Mouse (Mus musculus) neural tube, embryonic 10.5 days (tissue): Measurements from ENCODE around the gene Ifna4.
"Not testable (repeated sequence)": the region's sequence is repeated elsewhere in the genome, so short reads cannot be mapped to it uniquely, and the experiment has no call there.

Source experiments
- DNase-seq: peaks from one replicate; pipeline ENCODE4 v3.0.0-alpha.2; 2017; ENCODE audit warnings: low spot score; ENCODE audit errors: extremely low spot score

Gene Ifna4

DNA sequence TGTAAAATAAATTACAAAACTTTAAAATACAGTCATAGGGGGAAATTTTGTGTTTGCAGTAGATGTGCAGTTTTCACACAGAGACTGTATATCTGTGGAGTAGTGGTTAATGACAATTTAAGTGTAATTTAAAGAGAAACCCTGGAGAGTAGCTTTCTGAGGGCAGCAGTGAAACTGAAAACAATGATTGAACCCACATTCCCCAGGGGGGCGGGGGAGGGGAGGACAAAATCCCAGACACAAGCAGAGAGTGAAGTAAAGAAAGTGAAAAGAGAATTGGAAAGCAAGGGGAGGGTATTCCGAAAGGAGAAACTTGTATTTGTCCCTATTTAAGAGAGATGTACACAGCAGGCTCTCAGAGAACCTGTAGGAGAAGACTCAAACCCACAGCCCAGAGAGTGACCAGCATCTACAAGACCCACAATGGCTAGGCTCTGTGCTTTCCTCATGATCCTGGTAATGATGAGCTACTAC, at the start of gene Ifna4:
Gene Ifna4, plus strand, starts transcription at position 424 of the 474 bp plus-strand sequence.
- DNase-seq, result no peak

DNA sequence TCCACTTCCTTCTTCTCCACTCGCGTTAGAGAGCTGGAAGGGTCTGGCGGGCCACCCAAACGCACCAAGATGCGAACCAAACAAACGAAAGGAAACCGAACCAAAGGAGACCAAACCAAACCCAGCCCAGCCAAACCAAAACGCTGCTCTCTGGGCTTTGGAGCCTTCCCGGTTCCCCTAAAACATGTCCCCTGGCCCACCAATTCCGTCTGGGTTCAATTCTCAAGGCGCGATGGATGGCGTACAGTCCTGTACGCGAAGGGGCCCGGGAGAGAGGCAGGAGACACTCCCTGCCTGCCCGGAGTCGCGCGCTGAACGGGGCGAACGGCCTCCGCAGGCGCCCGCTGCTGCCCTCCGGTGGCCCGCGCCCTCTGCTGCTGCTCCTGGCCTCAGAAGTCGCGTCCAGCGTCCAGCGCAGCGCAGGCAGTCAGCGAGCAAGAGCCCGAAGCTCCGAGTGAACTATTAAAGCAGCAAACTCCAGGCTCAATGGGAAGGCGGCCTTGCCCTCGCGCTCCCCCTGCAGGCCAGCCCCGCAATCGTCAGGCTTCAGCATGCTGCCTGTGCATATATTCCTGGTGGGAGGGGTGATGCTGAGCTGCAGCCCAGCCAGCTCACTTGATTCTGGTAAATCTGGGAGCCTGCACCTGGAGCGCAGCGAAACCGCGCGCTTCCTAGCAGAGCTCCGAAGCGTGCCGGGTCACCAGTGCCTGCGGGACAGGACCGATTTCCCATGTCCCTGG, 47.6 kb upstream of the Ifna4 start, which contains the start of gene Gm13275:
Gene Gm13275, plus strand, starts transcription at position 552 of the 740 bp plus-strand sequence.
- not testable (repeated sequence) for DNase-seq

DNA sequence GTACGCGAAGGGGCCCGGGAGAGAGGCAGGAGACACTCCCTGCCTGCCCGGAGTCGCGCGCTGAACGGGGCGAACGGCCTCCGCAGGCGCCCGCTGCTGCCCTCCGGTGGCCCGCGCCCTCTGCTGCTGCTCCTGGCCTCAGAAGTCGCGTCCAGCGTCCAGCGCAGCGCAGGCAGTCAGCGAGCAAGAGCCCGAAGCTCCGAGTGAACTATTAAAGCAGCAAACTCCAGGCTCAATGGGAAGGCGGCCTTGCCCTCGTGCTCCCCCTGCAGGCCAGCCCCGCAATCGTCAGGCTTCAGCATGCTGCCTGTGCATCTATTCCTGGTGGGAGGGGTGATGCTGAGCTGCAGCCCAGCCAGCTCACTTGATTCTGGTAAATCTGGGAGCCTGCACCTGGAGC, 44.6 kb upstream of the Ifna4 start, which contains the start of gene Gm13279:
Gene Gm13279, plus strand, starts transcription at position 301 of the 400 bp plus-strand sequence.
- DNase-seq, result not testable (repeated sequence)

DNA sequence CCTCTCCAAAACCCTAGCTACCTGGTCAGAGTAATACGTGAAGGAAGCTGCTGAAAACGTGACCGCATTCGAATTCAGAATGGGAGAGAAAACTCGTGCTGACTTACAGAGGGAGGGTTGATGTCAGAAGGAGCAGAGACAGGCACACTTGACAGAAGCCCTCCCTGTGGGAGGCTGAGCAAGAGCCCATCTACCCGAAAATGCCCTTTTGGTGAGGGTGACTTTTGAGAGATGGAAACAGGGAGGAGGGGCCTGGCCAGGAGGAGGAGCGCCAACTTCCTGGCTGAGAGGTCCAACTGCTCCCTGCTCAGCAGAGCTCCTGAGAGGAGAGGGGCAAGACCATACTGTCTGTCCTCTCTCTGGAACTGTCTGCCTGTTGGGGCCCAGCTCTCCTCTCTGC, 42.3 kb upstream of the Ifna4 start, which contains the start of gene Gm13285:
Gene Gm13285, plus strand, starts transcription at position 301 of the 400 bp plus-strand sequence.
- not testable (repeated sequence) for DNase-seq

DNA sequence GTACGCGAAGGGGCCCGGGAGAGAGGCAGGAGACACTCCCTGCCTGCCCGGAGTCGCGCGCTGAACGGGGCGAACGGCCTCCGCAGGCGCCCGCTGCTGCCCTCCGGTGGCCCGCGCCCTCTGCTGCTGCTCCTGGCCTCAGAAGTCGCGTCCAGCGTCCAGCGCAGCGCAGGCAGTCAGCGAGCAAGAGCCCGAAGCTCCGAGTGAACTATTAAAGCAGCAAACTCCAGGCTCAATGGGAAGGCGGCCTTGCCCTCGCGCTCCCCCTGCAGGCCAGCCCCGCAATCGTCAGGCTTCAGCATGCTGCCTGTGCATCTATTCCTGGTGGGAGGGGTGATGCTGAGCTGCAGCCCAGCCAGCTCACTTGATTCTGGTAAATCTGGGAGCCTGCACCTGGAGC, 38.7 kb upstream of the Ifna4 start, which contains the start of gene Gm13287:
Gene Gm13287, plus strand, starts transcription at position 301 of the 400 bp plus-strand sequence.
- not testable (repeated sequence) for DNase-seq

DNA sequence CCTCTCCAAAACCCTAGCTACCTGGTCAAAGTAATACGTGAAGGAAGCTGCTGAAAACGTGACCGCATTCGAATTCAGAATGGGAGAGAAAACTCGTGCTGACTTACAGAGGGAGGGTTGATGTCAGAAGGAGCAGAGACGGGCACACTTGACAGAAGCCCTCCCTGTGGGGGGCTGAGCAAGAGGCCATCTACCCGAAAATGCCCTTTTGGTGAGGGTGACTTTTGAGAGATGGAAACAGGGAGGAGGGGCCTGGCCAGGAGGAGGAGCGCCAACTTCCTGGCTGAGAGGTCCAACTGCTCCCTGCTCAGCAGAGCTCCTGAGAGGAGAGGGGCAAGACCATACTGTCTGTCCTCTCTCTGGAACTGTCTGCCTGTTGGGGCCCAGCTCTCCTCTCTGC, 36.4 kb upstream of the Ifna4 start, which contains the start of gene Gm13288:
Gene Gm13288, plus strand, starts transcription at position 301 of the 400 bp plus-strand sequence.
- DNase-seq, result not testable (repeated sequence)

DNA sequence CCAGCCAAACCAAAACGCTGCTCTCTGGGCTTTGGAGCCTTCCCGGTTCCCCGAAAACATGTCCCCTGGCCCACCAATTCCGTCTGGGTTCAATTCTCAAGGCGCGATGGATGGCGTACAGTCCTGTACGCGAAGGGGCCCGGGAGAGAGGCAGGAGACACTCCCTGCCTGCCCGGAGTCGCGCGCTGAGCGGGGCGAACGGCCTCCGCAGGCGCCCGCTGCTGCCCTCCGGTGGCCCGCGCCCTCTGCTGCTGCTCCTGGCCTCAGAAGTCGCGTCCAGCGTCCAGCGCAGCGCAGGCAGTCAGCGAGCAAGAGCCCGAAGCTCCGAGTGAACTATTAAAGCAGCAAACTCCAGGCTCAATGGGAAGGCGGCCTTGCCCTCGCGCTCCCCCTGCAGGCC, 35.9 kb upstream of the Ifna4 start:
- not testable (repeated sequence) for DNase-seq

DNA sequence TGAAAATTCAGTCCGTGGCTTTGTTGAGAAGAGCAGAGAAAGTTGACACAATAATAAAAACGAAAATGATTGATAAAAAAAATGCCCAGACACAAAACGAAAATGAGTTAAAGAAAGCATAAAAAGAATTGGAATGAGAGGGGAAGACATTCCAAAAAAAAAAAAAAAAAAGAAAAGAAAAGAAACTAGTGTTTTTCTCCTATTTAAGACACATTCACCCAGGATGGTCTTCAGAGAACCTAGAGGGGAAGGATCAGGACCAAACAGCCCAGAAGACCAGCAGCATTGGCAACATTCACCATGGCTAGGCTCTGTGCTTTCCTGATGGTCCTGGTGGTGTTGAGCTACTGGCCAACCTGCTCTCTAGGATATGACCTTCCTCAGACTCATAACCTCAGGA, 25.7 kb upstream of the Ifna4 start, which contains the start of gene Ifna7:
Gene Ifna7, plus strand, starts transcription at position 301 of the 400 bp plus-strand sequence.
- DNase-seq, result no peak

DNA sequence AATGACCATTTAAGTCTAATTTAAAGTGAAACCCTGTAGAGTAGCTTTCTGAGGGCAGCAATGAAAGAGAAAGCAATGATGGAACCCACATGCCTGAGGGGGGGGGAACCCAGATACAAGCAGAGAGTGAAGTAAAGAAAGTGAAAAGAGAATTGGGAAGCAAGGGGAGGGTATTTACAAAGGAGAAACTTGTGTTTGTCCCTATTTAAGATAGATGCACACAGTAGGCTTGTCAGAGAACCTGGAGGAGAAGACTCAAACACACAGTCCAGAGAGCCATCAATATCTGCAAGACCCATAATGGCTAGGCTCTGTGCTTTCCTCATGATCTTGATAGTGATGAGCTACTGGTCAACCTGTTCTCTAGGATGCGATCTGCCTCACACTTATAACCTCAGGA, 22.0 kb upstream of the Ifna4 start, which contains the start of gene Ifna11:
Gene Ifna11, plus strand, starts transcription at position 301 of the 400 bp plus-strand sequence.
- DNase-seq, result no peak

DNA sequence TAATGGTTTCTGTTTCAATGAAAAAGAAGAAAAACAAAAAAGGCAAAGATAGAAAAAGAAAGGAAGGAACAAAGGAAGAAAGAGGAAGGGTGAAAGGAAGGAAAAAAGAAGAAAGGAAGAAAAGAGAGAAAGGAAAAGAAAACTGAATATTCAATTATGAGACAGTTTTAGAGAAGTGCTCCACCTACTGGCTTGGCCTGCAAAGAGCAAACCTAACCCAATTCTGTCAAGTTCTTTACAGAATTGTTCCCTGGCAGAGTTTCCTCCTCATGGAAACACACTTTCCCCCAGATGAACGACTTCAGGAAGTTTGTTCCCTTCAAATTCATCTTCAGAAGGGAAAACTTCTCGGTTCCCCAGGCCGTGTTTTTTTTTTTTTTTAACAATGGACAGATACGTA, 18.7 kb upstream of the Ifna4 start:
- DNase-seq, result no peak

DNA sequence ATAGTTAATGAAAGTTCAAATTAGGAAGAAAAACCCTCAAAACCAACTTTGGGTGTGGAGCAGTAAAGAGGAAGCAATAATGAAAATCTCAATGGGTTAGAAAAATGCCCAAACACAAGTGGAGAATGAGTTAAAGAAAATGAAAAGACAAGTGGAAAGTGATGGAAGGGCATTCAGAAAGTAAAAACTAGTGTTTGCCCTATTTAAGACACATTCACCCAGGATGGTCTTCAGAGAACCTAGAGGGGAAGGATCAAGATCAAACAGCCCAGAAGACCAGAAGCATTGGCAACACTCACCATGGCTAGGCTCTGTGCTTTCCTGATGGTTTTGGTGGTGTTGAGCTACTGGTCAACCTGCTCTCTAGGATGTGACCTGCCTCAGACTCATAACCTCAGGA, 14.5 kb upstream of the Ifna4 start, which contains the start of gene Ifna6:
Gene Ifna6, plus strand, starts transcription at position 301 of the 400 bp plus-strand sequence.
- DNase-seq, result not testable (repeated sequence)

DNA sequence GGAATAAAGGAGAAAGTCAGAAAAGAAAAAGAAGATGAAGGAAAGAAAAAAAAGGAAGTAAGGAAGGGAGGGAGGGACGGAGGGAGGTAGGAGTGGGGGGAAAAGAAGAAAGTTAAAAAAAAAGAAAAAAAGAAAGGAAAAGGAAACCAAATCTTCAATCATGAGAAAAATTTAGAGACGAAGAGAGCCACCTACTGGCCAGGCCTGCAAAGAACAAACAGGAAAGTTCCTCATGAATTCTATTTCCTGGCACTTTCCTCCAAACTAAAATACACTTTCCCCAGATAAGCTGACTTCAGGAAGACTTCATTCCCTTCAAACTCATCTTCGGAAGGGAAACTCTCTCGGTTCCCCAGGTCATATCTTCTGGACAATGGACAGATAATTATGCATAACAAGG, 11.1 kb upstream of the Ifna4 start:
- no peak for DNase-seq

DNA sequence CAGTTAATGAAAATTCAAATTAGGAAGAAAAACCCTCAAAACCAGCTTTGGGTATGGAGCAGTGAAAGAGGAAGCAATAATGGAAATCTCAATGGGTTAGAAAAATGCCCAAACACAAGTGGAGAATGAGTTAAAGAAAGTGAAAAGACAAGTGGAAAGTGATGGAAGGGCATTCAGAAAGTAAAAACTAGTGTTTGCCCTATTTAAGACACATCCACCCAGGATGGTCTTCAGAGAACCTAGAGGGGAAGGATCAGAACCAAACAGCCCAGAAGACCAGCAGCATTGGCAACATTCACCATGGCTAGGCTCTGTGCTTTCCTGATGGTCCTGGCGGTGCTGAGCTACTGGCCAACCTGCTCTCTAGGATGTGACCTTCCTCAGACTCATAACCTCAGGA, 6.4 kb upstream of the Ifna4 start, which contains the start of gene Ifna5:
Gene Ifna5, plus strand, starts transcription at position 301 of the 400 bp plus-strand sequence.
- not testable (repeated sequence) for DNase-seq

DNA sequence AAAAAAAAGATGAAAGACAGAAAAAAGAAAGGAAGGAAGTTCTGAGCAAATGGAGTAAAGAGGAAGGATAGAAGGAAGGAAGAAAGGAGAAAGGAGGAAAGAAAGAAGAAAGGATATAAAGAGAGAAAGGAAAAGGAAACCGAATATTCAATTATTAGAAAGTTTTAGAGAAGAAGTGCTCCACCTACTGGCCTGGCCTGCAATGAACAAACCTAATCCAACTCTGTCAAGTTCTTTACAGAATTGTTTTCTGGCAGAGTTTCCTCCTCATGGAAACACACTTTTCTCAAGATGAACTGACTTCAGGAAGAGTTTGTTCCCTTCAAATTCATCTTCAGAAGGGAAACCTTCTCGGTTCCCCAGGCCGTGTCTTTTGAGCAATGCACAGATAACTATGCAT, 2.8 kb upstream of the Ifna4 start:
- no peak for DNase-seq

DNA sequence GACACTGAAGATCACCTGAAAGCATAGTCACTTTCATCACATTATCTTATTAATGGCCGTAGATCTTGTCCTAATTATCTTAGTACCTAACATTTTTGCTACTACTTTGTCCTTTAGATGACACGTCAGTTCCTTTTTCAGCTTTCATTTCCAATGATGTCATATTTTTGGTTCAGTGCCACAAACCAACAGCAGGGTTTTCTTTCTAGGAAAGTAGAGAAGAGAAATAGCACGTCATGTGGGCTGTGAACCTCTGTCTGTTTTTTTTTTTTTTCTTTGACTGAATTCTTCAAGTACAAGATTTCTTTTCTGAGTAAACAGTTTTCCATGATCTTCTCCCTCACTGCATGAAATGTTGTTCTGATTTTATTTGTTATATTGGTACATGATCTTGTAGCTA, 1.6 kb upstream of the Ifna4 start:
- no peak for DNase-seq

DNA sequence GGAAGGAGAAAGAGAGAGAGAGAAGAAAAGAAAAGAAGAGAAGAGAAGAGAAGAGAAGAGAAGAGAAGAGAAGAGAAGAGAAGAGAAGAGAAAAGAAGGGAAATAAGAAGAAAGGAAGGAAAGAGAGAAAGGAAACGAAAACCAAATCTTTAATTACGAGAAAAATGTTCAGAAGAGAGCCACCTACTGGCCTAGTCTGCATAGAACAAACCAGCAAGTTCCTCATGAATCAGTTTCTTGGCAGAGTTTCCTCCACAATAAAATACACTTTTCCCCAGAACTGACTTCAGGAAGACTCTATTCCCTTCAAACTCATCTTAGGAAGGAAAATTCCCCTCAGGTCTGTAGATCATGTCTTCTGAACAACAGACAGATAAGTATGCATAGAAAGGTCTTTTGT, 3.7 kb downstream of the Ifna4 start:
- no peak for DNase-seq

DNA sequence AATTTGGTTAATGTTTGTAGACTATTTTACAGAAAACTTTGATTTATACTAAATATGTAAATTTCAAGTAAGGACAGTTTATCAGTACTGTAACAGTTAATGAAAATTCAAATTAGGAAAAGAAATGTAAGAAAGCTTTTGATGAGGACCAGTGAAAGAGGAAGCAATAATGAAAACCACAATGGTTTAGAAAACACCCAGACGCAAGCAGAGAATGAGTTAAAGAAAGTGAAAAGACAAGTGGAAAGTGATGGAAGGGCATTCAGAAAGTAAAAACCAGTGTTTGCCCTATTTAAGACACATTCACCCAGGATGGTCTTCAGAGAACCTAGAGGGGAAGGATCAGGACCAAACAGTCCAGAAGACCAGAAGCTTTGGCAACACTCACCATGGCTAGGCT, 8.0 kb downstream of the Ifna4 start, which contains the start of gene Ifna1:
Gene Ifna1, plus strand, starts transcription at position 390 of the 400 bp plus-strand sequence.
- no peak for DNase-seq

DNA sequence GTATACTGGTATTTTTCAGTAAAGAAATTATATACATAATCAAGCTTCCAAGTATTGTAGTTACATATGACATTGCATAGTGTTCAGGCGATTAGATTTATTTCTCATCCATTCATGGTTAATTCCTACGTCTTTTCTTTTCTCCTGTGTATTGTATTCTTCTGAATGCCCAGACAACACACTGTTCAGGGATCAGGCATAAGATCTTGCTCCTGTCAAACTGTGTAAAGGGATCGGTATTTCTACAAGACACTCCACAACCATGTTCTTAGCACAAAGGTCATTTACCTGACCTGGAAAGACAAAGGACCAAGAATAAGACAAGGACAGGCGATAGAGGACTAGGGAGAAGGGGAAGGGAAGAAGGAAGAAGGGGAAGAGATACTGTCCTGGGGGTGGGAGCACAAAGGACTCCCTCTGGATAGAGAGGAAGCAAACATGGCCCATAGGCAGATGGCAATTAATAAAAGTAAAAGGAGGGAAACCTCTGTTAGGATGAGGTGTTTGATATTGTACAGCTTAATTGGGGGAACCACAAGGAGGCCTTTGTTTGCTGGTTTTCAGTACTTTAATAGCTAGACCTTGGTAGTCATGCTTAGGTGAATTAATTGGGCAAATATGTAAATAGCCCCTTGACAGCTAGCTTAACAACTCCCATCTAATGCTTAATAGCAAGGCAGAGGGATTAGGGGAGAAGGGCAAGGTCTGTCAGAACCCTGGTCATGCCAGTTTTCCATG, 9.5 kb downstream of the Ifna4 start:
- DNase-seq, result no peak

DNA sequence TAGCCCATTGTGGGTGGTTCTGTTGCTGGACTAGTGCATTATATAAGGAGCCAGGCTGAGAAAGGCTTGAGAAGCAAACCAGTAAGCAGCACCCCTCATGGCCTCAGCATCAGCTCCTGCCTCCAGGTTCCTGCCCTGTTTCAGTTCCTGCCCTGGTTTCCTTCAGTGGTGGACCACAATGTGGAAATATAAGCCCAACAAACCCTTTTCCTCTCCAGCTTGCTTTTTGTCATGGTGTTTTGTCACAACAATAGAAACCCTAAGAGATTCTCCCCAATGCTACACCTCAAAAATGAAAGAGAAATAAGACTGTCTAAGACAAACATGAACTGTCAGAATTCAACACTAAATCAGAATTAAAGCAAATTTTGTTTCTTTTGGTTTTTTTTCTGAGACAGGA, 17.6 kb downstream of the Ifna4 start:
- DNase-seq, result no peak

DNA sequence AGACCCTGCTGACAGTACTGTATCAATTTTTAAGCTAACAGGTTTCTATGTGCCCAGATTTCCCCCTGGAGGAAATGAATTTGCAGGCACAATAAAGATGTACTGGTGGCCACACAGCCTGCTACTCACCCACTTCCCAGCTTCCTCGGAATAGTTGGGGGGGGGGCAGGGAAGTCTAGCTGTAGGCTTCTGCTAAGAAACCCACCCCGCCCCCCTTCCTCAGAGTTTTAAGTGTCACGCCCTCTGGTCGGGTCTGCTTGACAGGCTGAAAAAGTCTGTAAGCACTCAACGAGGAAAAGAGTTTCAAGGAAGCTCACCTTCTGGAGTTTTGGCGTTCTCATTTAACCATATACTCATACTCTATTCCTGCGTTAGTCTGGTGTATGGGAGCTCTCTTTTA, 21.6 kb downstream of the Ifna4 start:
- DNase-seq, result no peak

DNA sequence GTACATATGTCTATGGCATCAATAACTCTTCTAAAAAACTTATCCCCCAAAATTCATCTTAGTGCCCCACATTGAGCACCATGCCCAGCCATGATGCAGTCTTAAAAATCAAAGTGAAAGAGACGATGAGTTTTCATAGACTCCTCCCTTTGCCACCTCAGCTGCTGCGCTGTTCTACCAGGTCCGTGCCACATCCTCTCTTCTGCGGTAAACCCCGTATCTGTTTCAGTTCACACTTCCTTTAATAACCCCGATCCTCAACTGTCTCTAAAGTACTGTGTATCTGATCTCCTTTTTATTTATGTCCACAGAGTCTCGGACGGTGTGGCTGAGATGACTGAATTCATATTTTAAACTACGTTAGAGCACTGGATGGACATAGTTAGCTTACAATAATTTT, 22.9 kb downstream of the Ifna4 start:
- no peak for DNase-seq
